Mouse (Mus musculus): ENCODE measurements around the gene Mcts2.

DNA sequence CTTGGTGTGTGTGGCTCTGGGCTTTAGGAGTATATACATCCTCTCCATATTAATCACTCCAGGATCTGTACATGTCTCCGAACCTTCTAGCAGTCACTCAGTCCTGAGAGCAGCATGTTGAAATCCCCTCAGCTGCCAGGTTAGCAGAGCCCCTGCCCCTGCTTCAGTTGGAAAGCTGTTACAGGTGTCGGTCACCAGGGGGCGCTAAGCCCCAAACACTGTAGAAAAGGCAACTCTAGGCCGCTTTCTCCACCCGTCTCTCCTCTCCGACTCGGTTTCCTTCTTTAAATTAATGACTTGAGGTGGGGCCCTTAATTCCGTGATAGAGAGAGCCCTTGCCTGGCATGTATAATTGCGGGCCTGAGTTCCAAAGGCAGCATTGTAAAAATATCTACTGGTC is 6.4 kb downstream of the Mcts2 start:
- TF ChIP-seq CTCF (IDR thresholded peaks at IDR 0.05 in 2 of 3, conservative IDR thresholded peaks at IDR 0.05 in 1 of 3; ENCODE audit: control insufficient read depth in 1 of 3, insufficient read depth in 1 of 3, low read depth in 2 of 3, low read length in 3 of 3, poor library complexity in 1 of 3, severe bottlenecking in 1 of 3) (peak; percentile 83 to 89 (median 89)), ZC3H11A (IDR thresholded peaks at IDR 0.05; ENCODE audit: low read depth, low read length) (peak; percentile 73)
